Mouse (Mus musculus) heart, adult 2 months (tissue): ENCODE results near the gene Nfkbie. TPM values are rescaled to one million over a fixed set of nuclear protein-coding genes. Genes with fewer than 3 reads are reported as not detected.
A peak's percentile ranks its signal among the peaks of the same experiment; 100 is the strongest.

ENCODE experiments used
- DNase-seq, 2 experiments: peaks; one replicate each; pipeline ENCODE4 v3.0.0; 2021
- H3K27ac ChIP-seq: fragments of 200-600 bp; 2 replicates; pipeline ENCODE4 v1.8.1; 2022
- H3K27me3 ChIP-seq: fragments of 200-500 bp; 2 replicates; pipeline ENCODE4 v1.6.1; 2012; ENCODE audit warnings: mild to moderate bottlenecking, low read length, inconsistent platforms, mixed read lengths; ENCODE audit not compliant: control insufficient read depth, insufficient read depth
- H3K36me3 ChIP-seq: fragments of 200-500 bp; 2 replicates; pipeline ENCODE4 v1.6.1; 2012; ENCODE audit warnings: low read length, inconsistent platforms; ENCODE audit not compliant: control insufficient read depth, insufficient read depth
- H3K4me1 ChIP-seq: fragments of 200-500 bp; 2 replicates; pipeline ENCODE4 v1.6.1; 2011; ENCODE audit warnings: low read length; ENCODE audit not compliant: control insufficient read depth, insufficient read depth
- H3K4me3 ChIP-seq: fragments of 200-600 bp; 2 replicates; pipeline ENCODE4 v1.8.1; 2022
- H3K79me2 ChIP-seq: fragments of 200-500 bp; replicated peaks from 2 replicates; pipeline ENCODE4 v1.6.1; 2012; ENCODE audit warnings: mild to moderate bottlenecking, inconsistent platforms, low read length, moderate library complexity, mixed read lengths; ENCODE audit not compliant: control insufficient read depth, insufficient read depth
- H3K9ac ChIP-seq: fragments of 200-500 bp; 2 replicates; pipeline ENCODE4 v1.6.1; 2012; ENCODE audit warnings: low read depth, mild to moderate bottlenecking, control low read depth, inconsistent platforms, low read length, mixed read lengths
- CTCF ChIP-seq: fragments of 200-600 bp; IDR thresholded peaks from 2 replicates; pipeline ENCODE4 v1.8.1; 2022; ENCODE audit warnings: antibody characterized with exemption, mild to moderate bottlenecking, moderate library complexity
- EP300 ChIP-seq: fragments of 200-500 bp; IDR thresholded peaks from 2 replicates; pipeline ENCODE4 v1.6.1; 2011; ENCODE audit warnings: low read depth, low read length, control low read depth; ENCODE audit not compliant: insufficient read depth
- POLR2A ChIP-seq: fragments of 200-500 bp; IDR thresholded peaks from 2 replicates; pipeline ENCODE4 v1.6.1; 2011; ENCODE audit warnings: mild to moderate bottlenecking, low read depth, low read length, control low read depth; ENCODE audit not compliant: insufficient read depth
- WGBS: fragments of 180-500 bp; shearing (Covaris S2); methylation state at CpG from one replicate; pipeline ENCODE4 v1.1.7; 2018; 5-methylcytosine and 5-hydroxymethylcytosine counted together
- intact Hi-C: fragments of 180-260 bp; cut with DNase I; formaldehyde crosslinking; loops from one replicate; pipeline ENCODE4 v1.15.1; 2025
- polyA plus RNA-seq: library from polyadenylated mRNA; depleted of rRNA; stranded (reverse); fragments of >200 nt; gene quantifications from 2 replicates; pipeline ENCODE4 v1.2.3, GENCODE M21; 2012
- total RNA-seq, 2 experiments: library from RNA; stranded (reverse); gene quantifications; 2 replicates each; pipeline ENCODE4 v1.2.3; 2021

Gene Nfkbie
- total and polyA plus RNA-seq, 3 experiments = 1.1 to 2.2 (median 1.1) TPM

GRCm38 (mm10) chr17:45572103-45573086 lies 16.9 kb downstream of the Nfkbie start:
- DNase-seq = peak; percentile 89 to 90
- Histone ChIP-seq H3K4me3 (peak overlapping the region; percentile 97), H3K36me3 (peaks cover 15% of the 10 kb centered on the region), H3K27ac (peak overlapping the region; percentile 100), H3K4me1 (peaks cover 3% of the 10 kb centered on the region), H3K27me3 (no peaks in the 10 kb centered on the region), H3K79me2 (no peaks in the 10 kb centered on the region), H3K9ac (peak overlapping the region; percentile 94)
- WGBS = under 1% methylated on average over 57 of the region's 57 CpGs
- TF ChIP-seq CTCF (peak; percentile 38), EP300 (0 out of 2 replicates have a peak, but pooled peaks have one; percentile 10), POLR2A (peak; percentile 59; the same call in 1 of the 2 replicates)
- intact Hi-C loops = loop anchor here (1.0 to 5.0 kb wide), 2 partner anchors 8 to 455 kb away; no protein-coding TSS in a partner anchor

DNA sequence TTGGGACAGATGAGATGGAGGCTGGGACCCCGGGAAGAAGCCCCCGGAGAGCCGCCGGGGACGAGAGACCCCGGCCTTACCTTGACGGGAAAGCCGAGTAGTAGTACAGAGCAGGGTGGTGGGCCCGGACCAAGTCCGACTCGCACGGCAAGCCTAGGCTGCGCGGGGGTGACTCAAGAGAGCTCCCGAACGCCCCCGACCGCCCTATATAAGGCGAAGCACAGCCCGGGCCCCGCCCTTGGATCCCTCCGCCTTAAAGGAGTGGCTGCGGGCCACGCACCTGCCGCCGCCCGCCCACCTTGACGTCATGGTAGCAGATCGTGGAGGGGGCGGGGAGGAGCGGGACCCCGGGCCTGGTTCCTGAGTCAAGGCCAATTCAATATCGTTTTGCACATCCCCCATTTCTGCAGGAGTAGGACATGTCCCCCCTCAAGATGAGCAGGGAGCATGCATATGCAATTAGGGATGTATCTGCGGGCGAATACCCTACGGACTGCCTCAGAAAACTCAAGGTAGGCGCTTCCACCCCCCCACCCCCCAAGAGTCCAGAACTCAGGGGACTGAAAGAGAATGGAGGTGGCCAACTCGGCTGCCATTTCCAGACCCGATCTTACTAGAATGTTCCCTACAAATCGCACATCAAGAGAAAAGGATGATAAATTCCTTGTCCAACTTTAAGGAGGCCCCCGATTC lies 17.7 kb downstream of the Nfkbie start, which contains the start of gene Hsp90ab1:
Gene Hsp90ab1 (minus strand): TSS at position 185 of the 693 bp plus-strand sequence.
- H3K27ac ChIP-seq = peak within 1 kb of the TSS; percentile 100
- no peaks in the 10 kb centered on the region for H3K79me2 ChIP-seq
- no peaks in the 10 kb centered on the region for H3K27me3 ChIP-seq
- H3K4me3 ChIP-seq = peak within 1 kb of the TSS; percentile 97
- peaks cover 3% of the 10 kb centered on the region for H3K4me1 ChIP-seq
- peak within 1 kb of the TSS; percentile 94 for H3K9ac ChIP-seq
- intact Hi-C loops = loop anchor here (5.0 kb wide), 1 partner anchor 454 kb away; no protein-coding TSS in a partner anchor
- TF ChIP-seq POLR2A (peak; percentile 99), EP300 (peak; percentile 65; the same call in 1 of the 2 replicates), CTCF (no peak)
- H3K36me3 ChIP-seq = peaks cover 14% of the 10 kb centered on the region
- under 1% methylated on average over 41 of the region's 41 CpGs for WGBS
- DNase-seq = peak; percentile 98 to 100

DNA sequence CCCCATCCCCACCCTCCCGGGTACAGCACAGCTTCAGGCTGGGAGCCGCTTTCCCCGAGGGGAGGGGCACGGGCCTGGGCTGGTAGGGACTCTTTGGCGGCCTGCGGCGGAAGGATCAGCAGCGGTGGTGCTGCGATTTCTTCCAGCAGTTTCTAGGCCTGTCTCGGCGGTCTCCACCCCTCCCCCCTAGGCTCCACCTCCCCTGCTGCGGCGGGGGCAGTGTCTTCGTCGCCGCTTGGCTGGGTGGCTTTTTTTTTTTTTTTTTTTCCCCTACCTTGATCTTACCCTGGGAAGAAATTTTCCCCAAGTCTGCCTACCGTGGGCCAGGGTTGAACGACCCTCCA lies 18.2 kb downstream of the Nfkbie start:
- Histone ChIP-seq H3K79me2 (no peaks in the 10 kb centered on the region), H3K4me1 (peaks cover 4% of the 10 kb centered on the region), H3K4me3 (peak overlapping the region; percentile 97), H3K27me3 (no peaks in the 10 kb centered on the region), H3K36me3 (peaks cover 14% of the 10 kb centered on the region), H3K27ac (peak overlapping the region; percentile 100), H3K9ac (peak overlapping the region; percentile 94)
- DNase-seq = peak; percentile 96 to 99
- WGBS = under 1% methylated on average over 18 of the region's 18 CpGs
- intact Hi-C loops = loop anchor here (1.0 to 5.0 kb wide), 2 partner anchors 11 to 454 kb away; no protein-coding TSS in a partner anchor
- TF ChIP-seq EP300 (peak; percentile 100), CTCF (no peak), POLR2A (peak; percentile 58; the same call in 1 of the 2 replicates)

GRCm38 (mm10) chr17:45574129-45574761 lies 18.7 kb downstream of the Nfkbie start:
- 1% methylated on average over 17 of the region's 17 CpGs for WGBS
- H3K27ac ChIP-seq = peak overlapping the region; percentile 100
- no peaks in the 10 kb centered on the region for H3K79me2 ChIP-seq
- peaks cover 11% of the 10 kb centered on the region for H3K36me3 ChIP-seq
- H3K4me1 ChIP-seq = peaks cover 4% of the 10 kb centered on the region
- TF ChIP-seq POLR2A (no peak; the same call in 1 of the 2 replicates), EP300 (no peak; the same call in 1 of the 2 replicates), CTCF (no peak)
- peak overlapping the region; percentile 97 for H3K4me3 ChIP-seq
- DNase-seq = peak; percentile 83 to 84
- peak overlapping the region; percentile 94 for H3K9ac ChIP-seq
- intact Hi-C loops = loop anchor here (1.0 to 5.0 kb wide), 2 partner anchors 10 to 453 kb away; no protein-coding TSS in a partner anchor
- H3K27me3 ChIP-seq = no peaks in the 10 kb centered on the region
